Mouse (Mus musculus) layer of hippocampus, adult 8-10 months (tissue): ENCODE results near the gene Fam171b. TPM values are rescaled to one million over a fixed set of nuclear protein-coding genes. Genes with fewer than 3 reads are reported as not detected.

Experiments used
- DNase-seq, 2 experiments: peaks; one replicate each; pipeline ENCODE4 v3.0.0; 2022; ENCODE audit warnings: low spot score in 2 of 2
- total RNA-seq, 4 experiments: library from RNA; stranded (reverse); gene quantifications; 2 replicates each; pipeline ENCODE4 v1.2.4; 2022

Gene Fam171b
- total RNA-seq, result 100 to 1,000 TPM; 184 to 209 (median 204) TPM

DNA sequence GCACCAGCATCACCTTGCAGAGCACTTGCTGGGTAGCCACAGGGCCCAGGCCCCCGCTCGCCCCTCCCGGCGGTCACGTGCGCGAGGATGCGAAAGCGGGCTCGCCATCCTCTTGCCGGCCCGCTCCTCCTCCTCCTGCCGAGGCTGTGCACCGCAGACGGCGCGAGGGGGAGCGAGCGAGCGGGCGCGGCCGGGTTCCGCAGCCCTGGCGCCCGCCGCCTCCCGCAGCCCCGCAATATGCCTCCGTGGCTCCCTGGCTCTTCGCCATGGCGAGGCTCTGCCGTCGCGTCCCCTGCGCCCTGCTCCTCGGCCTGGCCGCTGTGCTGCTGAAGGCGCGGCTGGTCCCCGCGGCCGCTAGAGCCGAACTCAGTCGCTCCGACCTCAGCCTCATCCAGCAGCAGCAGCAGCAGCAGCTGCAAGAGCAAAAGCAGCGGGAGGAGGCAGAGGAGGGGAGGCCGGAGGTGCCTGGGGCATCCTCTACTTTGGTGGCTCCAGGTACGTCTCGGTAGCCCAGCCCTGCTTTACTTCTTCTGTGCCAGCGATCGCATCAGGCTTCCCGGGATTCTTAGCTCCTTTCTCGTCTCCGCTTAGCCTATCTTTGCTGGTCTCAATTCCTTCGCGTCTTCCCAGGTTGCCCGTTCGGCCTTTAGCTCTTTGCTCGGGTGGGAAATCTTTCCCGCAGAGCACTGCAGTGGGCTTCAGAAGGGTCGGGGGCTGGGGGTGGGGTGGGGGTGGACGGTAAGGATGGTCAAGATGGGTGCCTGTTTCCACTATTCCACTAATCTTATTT is at the start of gene Fam171b:
Gene Fam171b (plus strand): TSS at position 154 of the 790 bp plus-strand sequence.
- peak; percentile 81 to 82 for DNase-seq

GRCm38 (mm10) chr2:83766058-83766457 is 46.4 kb upstream of the Fam171b start:
- no peak for DNase-seq

- no peak for DNase-seq
Observed at GRCm38 (mm10) chr2:83766878-83767277, 45.6 kb upstream of the Fam171b start.

DNA sequence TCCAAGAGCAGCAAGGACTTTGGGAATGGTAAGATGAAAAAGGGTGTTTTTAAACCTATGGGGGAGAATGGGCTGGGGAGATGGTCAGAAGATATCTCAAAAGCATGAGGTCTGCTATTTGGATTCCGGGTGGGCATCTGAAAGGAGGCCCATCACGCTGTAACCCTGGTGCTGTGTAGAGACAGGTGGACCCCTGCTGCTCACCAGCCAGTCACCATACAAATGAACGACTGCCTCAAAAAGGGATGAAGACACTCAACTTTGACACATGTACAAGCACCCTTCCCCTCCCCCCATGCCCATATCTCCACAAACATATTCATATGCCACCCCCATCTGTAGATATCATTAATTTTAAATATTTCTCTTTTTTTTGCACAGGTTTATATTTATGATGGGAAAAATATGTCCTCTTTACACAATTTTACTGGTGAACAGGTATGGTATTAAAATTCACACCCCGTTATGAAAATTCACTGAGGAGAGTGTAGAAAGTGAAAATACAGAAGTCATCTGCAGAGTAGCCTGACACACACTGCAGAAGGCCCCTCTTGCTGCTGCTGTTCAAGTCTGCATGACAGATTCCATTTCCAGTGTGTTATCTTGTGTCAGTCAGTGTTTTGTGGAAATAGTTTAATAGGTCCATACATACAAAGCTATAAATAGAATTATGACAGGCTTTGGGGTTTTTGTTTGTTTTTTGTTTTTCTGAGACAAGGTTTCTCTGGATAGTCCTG is 44.0 kb upstream of the Fam171b start:
- DNase-seq, result no peak

- peak; percentile 43 to 57 for DNase-seq
Observed at GRCm38 (mm10) chr2:83771155-83771812, 41.2 kb upstream of the Fam171b start.

DNA sequence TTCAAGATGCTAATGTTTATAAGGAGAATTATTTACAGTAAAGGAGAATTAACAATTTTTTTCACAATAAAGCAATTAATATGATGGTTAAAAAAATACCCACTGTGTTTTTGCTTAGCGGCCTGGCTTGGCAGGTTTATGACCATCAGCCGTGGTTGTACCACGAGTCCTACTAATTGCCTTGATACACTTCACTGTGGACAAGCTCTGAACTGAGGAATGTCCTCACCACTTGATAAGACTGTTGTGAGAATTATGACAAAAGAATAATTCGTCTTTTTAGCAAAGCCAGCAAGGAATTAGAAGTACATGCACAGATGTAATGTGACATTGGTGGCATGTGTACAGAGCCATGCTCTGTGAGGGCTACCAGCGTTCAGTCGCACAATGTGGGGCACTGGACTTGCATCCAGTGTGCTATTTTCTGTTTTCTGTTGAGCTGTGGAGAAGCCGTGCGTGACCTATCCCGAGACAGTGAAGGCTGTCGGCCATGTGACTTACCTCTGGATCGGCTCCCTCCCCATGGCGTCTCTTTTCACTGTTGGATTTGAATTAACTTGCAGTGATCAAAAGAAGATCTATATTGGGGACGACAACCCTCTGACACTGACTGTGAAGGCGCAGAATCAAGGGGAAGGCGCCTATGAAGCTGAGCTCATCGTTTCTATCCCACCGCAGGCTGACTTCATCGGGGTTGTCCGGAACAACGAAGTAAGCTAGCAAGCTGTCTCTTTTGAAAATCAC is 20.9 kb upstream of the Fam171b start:
- no peak for DNase-seq

GRCm38 (mm10) chr2:83792102-83792501 is 20.3 kb upstream of the Fam171b start:
- no peak for DNase-seq

- DNase-seq, result no peak
Observed at GRCm38 (mm10) chr2:83795766-83796165, 16.7 kb upstream of the Fam171b start.

GRCm38 (mm10) chr2:83797902-83798497 is 14.4 kb upstream of the Fam171b start:
- DNase-seq, result no peak

- DNase-seq, result peak in 1 of 2 experiments; percentile 23
Observed at GRCm38 (mm10) chr2:83813273-83813892, 947 bp downstream of the Fam171b start.

- DNase-seq, result peak; percentile 40 to 59
Observed at GRCm38 (mm10) chr2:83814009-83814408, 1.6 kb downstream of the Fam171b start.

GRCm38 (mm10) chr2:83816147-83816546 is 3.7 kb downstream of the Fam171b start:
- no peak for DNase-seq

- no peak for DNase-seq
Observed at GRCm38 (mm10) chr2:83825161-83825560, 12.7 kb downstream of the Fam171b start.

- no peak for DNase-seq
Observed at GRCm38 (mm10) chr2:83828895-83829539, 16.6 kb downstream of the Fam171b start.

GRCm38 (mm10) chr2:83832903-83833302 is 20.5 kb downstream of the Fam171b start:
- peak in 1 of 2 experiments; percentile 26 for DNase-seq

GRCm38 (mm10) chr2:83835313-83836070 is 23.1 kb downstream of the Fam171b start:
- no peak for DNase-seq

DNA sequence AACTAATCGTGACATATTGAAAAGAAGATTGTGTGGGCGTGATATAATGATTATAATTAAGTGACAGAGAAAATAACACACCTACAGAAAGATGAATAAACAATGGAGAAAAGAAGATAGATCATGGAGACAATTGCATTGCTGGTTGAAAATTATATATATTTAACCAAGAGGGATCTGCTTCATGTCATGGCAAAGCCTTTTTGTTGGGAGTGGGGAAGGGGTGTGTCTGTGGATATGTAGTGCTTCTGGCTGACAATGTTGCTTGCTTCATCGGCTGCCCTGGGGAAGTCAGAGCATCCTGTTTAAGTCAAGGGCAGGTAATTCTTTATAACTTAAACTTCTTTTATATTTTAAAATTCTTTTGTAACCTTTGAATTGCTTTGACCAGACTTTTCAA is 36.1 kb downstream of the Fam171b start:
- no peak for DNase-seq

GRCm38 (mm10) chr2:83853423-83853822 is 41.0 kb downstream of the Fam171b start:
- DNase-seq, result no peak

DNA sequence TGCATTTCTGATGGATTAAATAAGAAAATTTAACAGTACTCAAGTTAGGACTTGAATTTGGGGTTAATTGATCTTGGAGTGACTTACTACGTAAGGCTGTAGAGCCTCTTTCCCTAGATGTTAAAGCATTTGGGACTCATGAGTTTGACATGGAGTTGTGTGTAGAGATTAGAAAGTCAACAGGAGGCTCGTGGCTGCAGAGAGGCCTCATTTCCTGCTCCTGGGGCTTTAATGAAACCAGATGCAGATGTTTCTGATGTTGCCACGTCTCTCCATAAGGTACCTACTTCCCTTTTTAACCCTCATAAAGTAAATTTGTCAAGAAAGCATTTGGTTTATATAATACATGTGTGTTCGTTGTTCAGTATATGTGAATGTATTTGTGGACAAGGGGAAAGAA is 43.8 kb downstream of the Fam171b start:
- no peak for DNase-seq
